Mouse (Mus musculus): ENCODE results near the gene Sema5a. TPM values are rescaled to one million over a fixed set of nuclear protein-coding genes. Genes with fewer than 3 reads are reported as not detected.

Gene Sema5a
- polyA plus RNA-seq, 1 experiment from 2014 or later: 8.3 TPM

DNA sequence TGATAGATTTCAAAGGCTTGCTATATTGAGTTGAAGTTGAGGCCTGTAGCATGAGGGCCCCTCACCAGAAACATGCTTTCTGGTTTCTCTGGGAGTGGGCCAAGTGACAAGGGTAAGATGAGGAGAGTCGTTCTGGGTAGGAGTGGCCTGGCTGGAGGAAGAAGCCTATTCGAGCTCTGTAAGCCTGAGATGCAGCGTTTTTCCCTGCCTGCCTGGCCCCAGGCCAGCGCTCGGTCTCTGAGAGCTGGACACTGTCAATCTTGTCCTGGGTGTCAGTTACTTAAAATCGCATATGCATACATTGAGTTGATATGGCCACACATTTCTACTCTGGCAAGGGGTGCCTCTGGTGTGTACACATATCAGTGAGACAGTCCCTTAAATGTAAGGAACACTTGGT lies 43.9 kb downstream of the Sema5a start:
- no peak for DNase-seq (ENCODE audit: extremely low spot score, low spot score)
- H3K27ac ChIP-seq: no peak overlapping the region
- H3K4me3 ChIP-seq: no peak overlapping the region
- H3K9me3 ChIP-seq: no peaks in the 10 kb centered on the region
- 62% methylated on average over 6 of the region's 6 CpGs for WGBS
- no peaks in the 10 kb centered on the region for H3K36me3 ChIP-seq (replicated peaks)
- H3K4me1 ChIP-seq: 0 out of 2 replicates have a peak, but pooled peaks cover 4% of the 10 kb centered on the region
- H3K27me3 ChIP-seq (ENCODE audit: poor library complexity, severe bottlenecking): no peaks in the 10 kb centered on the region

GRCm38 (mm10) chr15:32291000-32291399 lies 46.4 kb downstream of the Sema5a start:
- H3K4me3 ChIP-seq: no peak overlapping the region
- WGBS: 74% methylated on average over 3 of the region's 3 CpGs

GRCm38 (mm10) chr15:32296523-32296922 lies 51.9 kb downstream of the Sema5a start:
- Histone ChIP-seq H3K27ac (no peak overlapping the region), H3K4me3 (no peak overlapping the region), H3K27me3 (ENCODE audit: poor library complexity, severe bottlenecking) (no peaks in the 10 kb centered on the region), H3K36me3 (replicated peaks) (no peaks in the 10 kb centered on the region), H3K4me1 (peaks cover 13% of the 10 kb centered on the region), H3K9me3 (no peaks in the 10 kb centered on the region)
- DNase-seq (ENCODE audit: extremely low spot score, low spot score): no peak
- WGBS: 53% methylated on average over 6 of the region's 6 CpGs

More at GRCm38 (mm10) chr15:32291000-32291399, 46.4 kb downstream of the Sema5a start:
- H3K9me3 ChIP-seq: no peaks in the 10 kb centered on the region
- DNase-seq (ENCODE audit: extremely low spot score, low spot score): no peak
- no peaks in the 10 kb centered on the region for H3K27me3 ChIP-seq (ENCODE audit: poor library complexity, severe bottlenecking)
- no peak overlapping the region for H3K27ac ChIP-seq
- 0 out of 2 replicates have a peak, but pooled peaks cover 4% of the 10 kb centered on the region for H3K4me1 ChIP-seq
- no peaks in the 10 kb centered on the region for H3K36me3 ChIP-seq (replicated peaks)

- no peaks in the 10 kb centered on the region for H3K27me3 ChIP-seq (ENCODE audit: poor library complexity, severe bottlenecking)
- 93% methylated on average over 5 of the region's 5 CpGs for WGBS
- H3K4me3 ChIP-seq: no peak overlapping the region
- H3K27ac ChIP-seq: no peak overlapping the region
- no peaks in the 10 kb centered on the region for H3K9me3 ChIP-seq
- peaks cover 13% of the 10 kb centered on the region for H3K4me1 ChIP-seq
- no peaks in the 10 kb centered on the region for H3K36me3 ChIP-seq (replicated peaks)
- no peak for DNase-seq (ENCODE audit: extremely low spot score, low spot score)
Observed at GRCm38 (mm10) chr15:32297266-32297665, 52.7 kb downstream of the Sema5a start.

DNA sequence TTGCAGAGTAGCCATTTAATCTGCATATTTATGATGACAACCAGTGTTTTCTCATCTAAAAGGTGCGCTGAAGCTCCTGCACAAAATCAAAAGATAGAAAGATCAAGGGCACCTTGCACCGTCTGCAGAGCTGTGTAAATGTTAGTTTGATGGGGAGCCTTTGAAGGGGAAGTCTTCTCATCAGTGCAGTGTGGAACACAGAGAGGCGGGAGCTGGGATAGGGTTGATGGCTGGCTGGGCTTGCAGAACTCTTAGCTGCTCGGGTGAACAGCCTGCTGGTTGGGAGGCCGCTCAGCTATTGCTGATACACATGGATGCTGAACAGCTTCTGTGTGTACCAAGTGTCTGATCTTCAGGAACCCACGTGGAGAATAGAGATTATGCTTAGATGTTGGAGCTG lies 53.9 kb downstream of the Sema5a start:
- H3K27ac ChIP-seq: no peak overlapping the region
- peaks cover 13% of the 10 kb centered on the region for H3K4me1 ChIP-seq
- DNase-seq (ENCODE audit: extremely low spot score, low spot score): no peak
- H3K36me3 ChIP-seq (replicated peaks): no peaks in the 10 kb centered on the region
- H3K9me3 ChIP-seq: no peaks in the 10 kb centered on the region
- 78% methylated on average over 6 of the region's 6 CpGs for WGBS
- H3K27me3 ChIP-seq (ENCODE audit: poor library complexity, severe bottlenecking): no peaks in the 10 kb centered on the region
- no peak overlapping the region for H3K4me3 ChIP-seq

- Histone ChIP-seq H3K4me1 (peaks cover 13% of the 10 kb centered on the region), H3K4me3 (no peak overlapping the region), H3K27ac (no peak overlapping the region), H3K36me3 (replicated peaks) (no peaks in the 10 kb centered on the region), H3K27me3 (ENCODE audit: poor library complexity, severe bottlenecking) (no peaks in the 10 kb centered on the region), H3K9me3 (no peaks in the 10 kb centered on the region)
- WGBS: 78% methylated on average over 4 of the region's 4 CpGs
- no peak for DNase-seq (ENCODE audit: extremely low spot score, low spot score)
Observed at GRCm38 (mm10) chr15:32300991-32301390, 56.4 kb downstream of the Sema5a start.

DNA sequence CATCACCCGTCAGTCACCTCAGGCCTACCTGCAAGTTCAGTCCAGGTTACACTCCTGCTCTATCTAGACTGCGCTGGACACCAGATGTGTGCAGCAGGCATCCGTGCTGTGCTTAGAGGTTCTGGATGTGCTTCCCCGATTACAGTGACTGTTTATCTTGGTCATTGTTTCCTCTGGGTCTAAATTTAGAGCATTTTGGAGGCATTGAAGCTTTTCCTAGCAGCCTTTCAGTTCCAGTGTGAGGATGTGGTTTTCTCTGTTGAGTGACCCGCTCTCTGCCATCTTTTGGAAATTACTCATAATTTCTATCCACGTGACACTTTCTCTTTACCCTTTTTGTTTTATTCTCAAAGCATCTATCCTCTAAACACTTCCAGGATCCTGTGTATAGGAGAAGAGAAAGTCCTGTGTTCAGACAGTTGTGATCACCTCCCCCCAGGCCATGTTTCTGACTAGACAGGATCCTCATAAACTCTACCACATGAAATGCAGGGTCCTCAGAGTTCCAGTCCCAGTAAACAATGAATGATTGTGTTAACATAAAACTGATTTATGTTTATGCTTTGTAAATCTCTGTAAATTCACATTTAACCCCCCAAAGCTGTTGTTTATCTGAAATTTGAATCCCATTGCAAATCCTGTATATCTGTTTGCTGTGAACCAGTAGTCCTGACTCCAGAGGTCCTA lies 62.1 kb downstream of the Sema5a start:
- Histone ChIP-seq H3K9me3 (no peaks in the 10 kb centered on the region), H3K27ac (no peak overlapping the region), H3K27me3 (ENCODE audit: poor library complexity, severe bottlenecking) (no peaks in the 10 kb centered on the region), H3K4me1 (peaks cover 4% of the 10 kb centered on the region; the same call in 1 of the 2 replicates), H3K4me3 (no peak overlapping the region), H3K36me3 (replicated peaks) (no peaks in the 10 kb centered on the region)
- no peak for DNase-seq (ENCODE audit: extremely low spot score, low spot score)
- WGBS: 80% methylated on average over 6 of the region's 6 CpGs

DNA sequence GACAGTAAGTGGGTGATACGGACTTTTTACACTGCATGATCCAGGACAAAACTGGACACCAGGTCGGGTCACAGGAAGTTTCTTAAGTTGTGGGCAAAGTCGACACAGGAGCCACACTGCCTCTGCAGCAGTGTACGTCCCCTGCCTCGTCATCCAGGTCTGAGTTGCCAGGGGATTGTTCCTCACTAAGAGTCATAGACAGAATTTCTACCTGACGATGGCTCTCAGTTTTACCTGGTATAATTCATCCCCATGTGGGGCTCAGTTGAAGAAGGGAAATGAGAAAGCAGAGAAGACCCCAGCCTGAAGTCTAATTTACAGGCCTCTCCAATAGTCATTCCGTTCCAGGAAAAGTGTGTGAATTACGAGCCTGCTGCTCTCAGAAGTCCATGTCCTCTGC lies 66.2 kb downstream of the Sema5a start:
- H3K4me3 ChIP-seq: no peak overlapping the region
- 84% methylated on average over 8 of the region's 8 CpGs for WGBS
- no peak overlapping the region for H3K27ac ChIP-seq
- H3K4me1 ChIP-seq: peaks cover 4% of the 10 kb centered on the region; the same call in 1 of the 2 replicates
- H3K36me3 ChIP-seq (replicated peaks): no peaks in the 10 kb centered on the region
- no peak for DNase-seq (ENCODE audit: extremely low spot score, low spot score)
- no peaks in the 10 kb centered on the region for H3K27me3 ChIP-seq (ENCODE audit: poor library complexity, severe bottlenecking)
- H3K9me3 ChIP-seq: no peaks in the 10 kb centered on the region

DNA sequence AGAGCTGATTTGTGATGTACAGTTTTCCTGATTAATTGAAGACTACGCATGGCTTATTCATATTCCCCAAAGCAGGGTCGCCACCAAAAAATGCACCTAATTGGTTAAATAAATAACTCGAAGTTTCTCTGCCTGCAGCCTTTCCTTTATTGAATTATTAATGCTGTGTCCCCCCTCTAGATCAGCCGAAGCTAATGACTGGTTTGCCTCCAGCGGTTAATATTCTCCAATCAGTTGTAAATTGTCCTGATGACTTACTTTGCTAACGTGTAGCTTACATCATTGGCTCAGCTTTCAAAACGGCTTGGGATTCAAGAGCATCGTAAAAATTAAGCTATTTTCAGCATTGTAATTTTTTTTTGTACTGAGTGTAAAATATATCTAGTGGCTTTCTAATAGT lies 66.7 kb downstream of the Sema5a start:
- Histone ChIP-seq H3K27ac (no peak overlapping the region), H3K9me3 (no peaks in the 10 kb centered on the region), H3K4me1 (peaks cover 4% of the 10 kb centered on the region; the same call in 1 of the 2 replicates), H3K27me3 (ENCODE audit: poor library complexity, severe bottlenecking) (no peaks in the 10 kb centered on the region), H3K36me3 (replicated peaks) (no peaks in the 10 kb centered on the region), H3K4me3 (no peak overlapping the region)
- 85% methylated on average over 8 of the region's 8 CpGs for WGBS
- no peak for DNase-seq (ENCODE audit: extremely low spot score, low spot score)

DNA sequence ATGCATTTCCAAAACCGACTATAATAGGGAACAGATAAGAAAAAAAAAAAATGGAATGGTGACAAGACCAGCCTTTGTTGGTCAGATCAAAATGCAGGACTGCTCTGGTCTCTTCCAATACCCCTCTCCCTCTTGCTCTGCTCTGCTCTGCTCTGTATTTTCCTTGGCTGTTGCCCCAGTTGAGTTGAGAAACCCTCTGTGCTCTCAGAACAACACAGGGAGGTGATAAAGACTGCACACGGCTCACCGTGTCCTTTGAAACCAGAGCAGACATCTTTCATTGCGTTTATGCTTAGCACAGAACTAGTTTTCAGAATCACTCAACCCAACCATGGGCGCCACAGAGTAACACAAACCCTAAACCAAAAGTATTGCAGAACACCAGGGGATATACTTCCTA lies 72.5 kb downstream of the Sema5a start:
- WGBS: 94% methylated on average over 5 of the region's 5 CpGs
- no peaks in the 10 kb centered on the region for H3K9me3 ChIP-seq
- no peak overlapping the region for H3K4me3 ChIP-seq
- no peaks in the 10 kb centered on the region for H3K4me1 ChIP-seq
- no peaks in the 10 kb centered on the region for H3K36me3 ChIP-seq (replicated peaks)
- no peaks in the 10 kb centered on the region for H3K27me3 ChIP-seq (ENCODE audit: poor library complexity, severe bottlenecking)
- H3K27ac ChIP-seq: no peak overlapping the region
- DNase-seq (ENCODE audit: extremely low spot score, low spot score): no peak

DNA sequence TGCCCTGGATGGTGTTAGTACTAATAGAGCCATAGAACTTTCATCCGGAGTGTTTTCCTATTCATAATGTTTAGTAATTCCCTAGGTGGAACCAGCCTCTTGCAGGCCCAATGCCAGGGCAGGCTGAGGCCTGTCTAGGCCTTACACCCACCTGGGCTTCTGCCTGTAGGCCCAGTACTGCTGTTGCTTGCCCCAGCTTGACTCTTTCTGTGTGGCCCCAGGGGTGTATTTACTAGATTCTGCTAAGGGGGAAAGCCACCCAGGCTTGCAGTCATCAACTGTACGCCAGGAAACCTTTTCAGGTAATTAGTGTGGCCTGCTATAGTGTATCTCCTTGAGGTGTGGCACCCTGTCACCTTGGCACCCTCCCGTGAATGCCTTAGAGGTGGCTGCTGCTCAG lies 76.1 kb downstream of the Sema5a start:
- Histone ChIP-seq H3K27ac (no peak overlapping the region), H3K9me3 (no peaks in the 10 kb centered on the region), H3K36me3 (replicated peaks) (no peaks in the 10 kb centered on the region), H3K27me3 (ENCODE audit: poor library complexity, severe bottlenecking) (no peaks in the 10 kb centered on the region), H3K4me1 (no peaks in the 10 kb centered on the region), H3K4me3 (no peak overlapping the region)
- WGBS: 90% methylated on average over 3 of the region's 3 CpGs
- DNase-seq (ENCODE audit: extremely low spot score, low spot score): no peak

DNA sequence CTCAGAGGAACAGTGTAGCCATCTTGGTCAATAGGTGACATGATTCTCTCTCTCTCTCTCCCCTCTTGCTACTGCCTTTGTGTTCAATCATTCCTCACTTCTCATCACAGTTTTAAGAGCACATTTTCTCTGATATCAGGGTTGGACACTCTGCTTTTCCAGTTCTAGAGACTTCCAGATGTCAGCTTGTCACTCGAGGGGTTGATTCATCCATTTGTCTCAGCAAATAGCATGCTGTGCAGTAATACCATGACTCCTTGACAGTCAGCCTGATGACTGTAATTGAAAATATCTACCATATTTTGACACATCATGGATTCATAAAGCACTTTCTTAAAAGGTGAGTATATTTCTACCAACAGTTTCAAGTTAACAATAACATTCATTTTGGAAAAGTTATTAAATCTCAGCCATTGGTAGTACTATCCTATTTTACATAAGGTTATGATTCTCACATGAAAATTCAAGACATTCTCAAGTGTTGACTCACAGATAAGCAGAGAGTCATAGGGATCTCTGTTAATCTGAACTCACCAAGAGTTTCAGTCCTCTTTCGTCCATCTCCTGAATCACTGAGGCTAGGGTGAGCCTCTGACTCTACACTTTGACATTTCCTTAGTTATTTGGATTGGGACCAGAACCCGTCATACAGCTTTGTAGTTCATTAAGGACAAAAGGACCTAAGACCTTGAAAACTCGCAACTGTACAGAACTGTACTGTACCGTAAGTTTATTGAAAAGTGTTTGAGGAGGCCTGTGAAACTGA lies 78.0 kb downstream of the Sema5a start:
- 91% methylated on average over 5 of the region's 5 CpGs for WGBS
- DNase-seq (ENCODE audit: extremely low spot score, low spot score): no peak
- no peaks in the 10 kb centered on the region for H3K27me3 ChIP-seq (ENCODE audit: poor library complexity, severe bottlenecking)

DNA sequence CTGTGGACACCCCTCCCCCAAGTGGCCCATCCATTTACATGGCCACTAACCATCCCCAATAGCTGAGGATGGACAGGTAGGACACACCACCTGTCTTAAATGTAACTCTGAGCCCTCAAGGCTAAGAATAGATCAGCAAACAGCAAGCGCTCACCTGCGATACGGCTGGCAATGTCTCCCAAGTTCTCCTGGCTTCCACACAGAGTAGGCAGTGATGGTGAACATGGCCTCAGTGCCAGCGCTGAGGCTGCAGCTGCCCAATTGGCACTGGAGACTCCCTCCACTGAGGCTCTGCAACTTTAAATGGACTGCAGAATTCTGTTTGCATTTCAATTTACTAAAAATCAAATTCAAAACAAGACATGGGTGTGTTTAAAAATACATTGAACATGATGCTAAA lies 78.6 kb downstream of the Sema5a start:
- 97% methylated on average over 4 of the region's 4 CpGs for WGBS
- Histone ChIP-seq H3K4me3 (no peak overlapping the region), H3K27ac (no peak overlapping the region), H3K9me3 (no peaks in the 10 kb centered on the region), H3K36me3 (replicated peaks) (no peaks in the 10 kb centered on the region), H3K27me3 (ENCODE audit: poor library complexity, severe bottlenecking) (no peaks in the 10 kb centered on the region), H3K4me1 (no peaks in the 10 kb centered on the region)
- no peak for DNase-seq (ENCODE audit: extremely low spot score, low spot score)

More for the DNA sequence above, 78.0 kb downstream of the Sema5a start:
- Histone ChIP-seq H3K4me3 (no peak overlapping the region), H3K27ac (no peak overlapping the region), H3K9me3 (no peaks in the 10 kb centered on the region), H3K4me1 (no peaks in the 10 kb centered on the region), H3K36me3 (replicated peaks) (no peaks in the 10 kb centered on the region)

All from forebrain, embryonic 10.5 days (tissue).